Mouse (Mus musculus): ENCODE results near the gene Ifna13. TPM values are rescaled to one million over a fixed set of nuclear protein-coding genes. Genes with fewer than 3 reads are reported as not detected.

Gene Ifna13
- polyA plus RNA-seq, 1 experiment, result not detected

- Histone ChIP-seq H3K36me3 (ENCODE audit: control insufficient read depth, insufficient read depth, low read length) (no peaks in the 10 kb centered on the region), H3K27ac (ENCODE audit: insufficient read depth, low read length) (no peak within 1 kb of the TSS), H3K4me3 (ENCODE audit: extremely low read depth, insufficient read depth, insufficient read length) (no peak within 1 kb of the TSS), H3K4me1 (ENCODE audit: control insufficient read depth, insufficient read depth, insufficient read length) (no peaks in the 10 kb centered on the region), H3K27me3 (ENCODE audit: control insufficient read depth, insufficient read depth, low read length) (no peaks in the 10 kb centered on the region)
- DNase-seq (ENCODE audit: low read depth in 1 of 2, low spot score in 2 of 2), result no peak
- TF ChIP-seq CTCF (IDR thresholded peaks at IDR 0.05; ENCODE audit: extremely low read depth, insufficient read depth, insufficient read length, insufficient replicate concordance) (no peak), POLR2A (IDR thresholded peaks at IDR 0.05; ENCODE audit: low read depth, low read length) (no peak)
Observed at GRCm38 (mm10) chr4:88603276-88603675, 41.0 kb downstream of the Ifna13 start, which contains the start of gene Ifna12. Ifna12 (minus strand) TSS chr4:88603376.

Other genes with a start within 250 kb of the Ifna13 start
- 1.4 and 2.1 TPM in 2 replicates for gene Hacd4, start 205.5 kb downstream of the Ifna13 start, polyA plus RNA-seq (2012; rRNA removed)
- not detected in 2 replicates for gene Ifnb1, start 121.7 kb downstream of the Ifna13 start, polyA plus RNA-seq (2012; rRNA removed)
- not detected in 2 replicates for gene Ifna15, start 86.2 kb downstream of the Ifna13 start, polyA plus RNA-seq (2012; rRNA removed)
- gene Ifna14, start 72.7 kb downstream of the Ifna13 start, polyA plus RNA-seq (2012; rRNA removed), result not detected in 2 replicates
- gene Ifna9, start 52.1 kb downstream of the Ifna13 start, polyA plus RNA-seq (2012; rRNA removed), result not detected in 2 replicates
- gene Ifna12, start 41.1 kb downstream of the Ifna13 start, polyA plus RNA-seq (2012; rRNA removed), result not detected in 2 replicates
- not detected in 2 replicates for gene C87499, start 10.0 kb downstream of the Ifna13 start, polyA plus RNA-seq (2012; rRNA removed)
- not detected in 2 replicates for gene Ifna16, start 32.5 kb upstream of the Ifna13 start, polyA plus RNA-seq (2012; rRNA removed)
- not detected in 2 replicates for gene Ifna2, start 39.5 kb upstream of the Ifna13 start, polyA plus RNA-seq (2012; rRNA removed)
- not detected in 2 replicates for gene Ifnab, start 46.9 kb upstream of the Ifna13 start, polyA plus RNA-seq (2012; rRNA removed)
- 0.18 and 0.45 TPM in 2 replicates for gene Gm26566, start 77.3 kb upstream of the Ifna13 start, polyA plus RNA-seq (2012; rRNA removed)
- 8.4 and 11.4 TPM in 2 replicates for gene Klhl9, start 78.0 kb upstream of the Ifna13 start, polyA plus RNA-seq (2012; rRNA removed)
- not detected in 2 replicates for gene Gm13271, start 110.4 kb upstream of the Ifna13 start, polyA plus RNA-seq (2012; rRNA removed)
- 0.07 TPM in 1 of 2 replicates, not detected in the other for gene Gm13283, start 115.7 kb upstream of the Ifna13 start, polyA plus RNA-seq (2012; rRNA removed)
- gene Gm13290, start 129.4 kb upstream of the Ifna13 start, polyA plus RNA-seq (2012; rRNA removed), result not detected in 2 replicates
- gene Gm13289, start 132.5 kb upstream of the Ifna13 start, polyA plus RNA-seq (2012; rRNA removed), result not detected in 2 replicates
- not detected in 2 replicates for gene Gm13272, start 135.4 kb upstream of the Ifna13 start, polyA plus RNA-seq (2012; rRNA removed)
- not detected in 2 replicates for gene Ifnz, start 137.7 kb upstream of the Ifna13 start, polyA plus RNA-seq (2012; rRNA removed)
- not detected in 2 replicates for gene Gm13276, start 141.2 kb upstream of the Ifna13 start, polyA plus RNA-seq (2012; rRNA removed)
- not detected in 2 replicates for gene Gm13277, start 144.2 kb upstream of the Ifna13 start, polyA plus RNA-seq (2012; rRNA removed)
- not detected in 2 replicates for gene Gm13278, start 147.1 kb upstream of the Ifna13 start, polyA plus RNA-seq (2012; rRNA removed)
- gene Gm13275, start 150.0 kb upstream of the Ifna13 start, polyA plus RNA-seq (2012; rRNA removed), result not detected in 2 replicates
- not detected in 2 replicates for gene Gm13279, start 152.9 kb upstream of the Ifna13 start, polyA plus RNA-seq (2012; rRNA removed)
- not detected in 2 replicates for gene Gm13285, start 155.2 kb upstream of the Ifna13 start, polyA plus RNA-seq (2012; rRNA removed)
- not detected in 2 replicates for gene Gm13287, start 158.8 kb upstream of the Ifna13 start, polyA plus RNA-seq (2012; rRNA removed)
- gene Gm13288, start 161.1 kb upstream of the Ifna13 start, polyA plus RNA-seq (2012; rRNA removed), result not detected in 2 replicates
- gene Ifna7, start 171.8 kb upstream of the Ifna13 start, polyA plus RNA-seq (2012; rRNA removed), result not detected in 2 replicates
- not detected in 2 replicates for gene Ifna11, start 175.5 kb upstream of the Ifna13 start, polyA plus RNA-seq (2012; rRNA removed)
- not detected in 2 replicates for gene Ifna6, start 183.0 kb upstream of the Ifna13 start, polyA plus RNA-seq (2012; rRNA removed)
- gene Ifna5, start 191.1 kb upstream of the Ifna13 start, polyA plus RNA-seq (2012; rRNA removed), result not detected in 2 replicates
- not detected in 2 replicates for gene Ifna4, start 197.4 kb upstream of the Ifna13 start, polyA plus RNA-seq (2012; rRNA removed)
- gene Ifna1, start 205.6 kb upstream of the Ifna13 start, polyA plus RNA-seq (2012; rRNA removed), result not detected in 2 replicates
- gene Ifne, start 235.7 kb upstream of the Ifna13 start, polyA plus RNA-seq (2012; rRNA removed), result not detected in 2 replicates